Mouse (Mus musculus) forebrain, embryonic 13.5 days (tissue): ENCODE measurements around the gene Phgr1. TPM values are rescaled to one million over a fixed set of nuclear protein-coding genes. Genes with fewer than 3 reads are reported as not detected.

Source experiments
- ATAC-seq: fragments of 200-750 bp; cut with Nextera tagmentation; 2 replicates; pipeline ENCODE4 v1.8.0; 2017
- H3K27ac ChIP-seq: fragments of 300-500 bp; sonication (generic); 2 replicates; pipeline ENCODE4 v1.5.1; 2015; ENCODE audit warnings: inconsistent platforms, mild to moderate bottlenecking, moderate library complexity
- H3K27me3 ChIP-seq: fragments of 300-500 bp; sonication (generic); 2 replicates; pipeline ENCODE4 v1.6.1; 2015; ENCODE audit warnings: mild to moderate bottlenecking, inconsistent platforms
- H3K36me3 ChIP-seq: fragments of 300-500 bp; sonication (generic); 2 replicates; pipeline ENCODE4 v1.6.1; 2015; ENCODE audit warnings: mild to moderate bottlenecking, inconsistent platforms; ENCODE audit not compliant: poor library complexity, severe bottlenecking
- H3K4me1 ChIP-seq: fragments of 300-500 bp; sonication (generic); 2 replicates; pipeline ENCODE4 v1.6.1; 2015; ENCODE audit warnings: inconsistent platforms
- H3K4me2 ChIP-seq: fragments of 300-500 bp; sonication (generic); 2 replicates; pipeline ENCODE4 v1.6.1; 2015; ENCODE audit warnings: inconsistent platforms, mild to moderate bottlenecking, moderate library complexity
- H3K4me3 ChIP-seq: fragments of 300-500 bp; sonication (generic); 2 replicates; pipeline ENCODE4 v1.5.1; 2015; ENCODE audit warnings: mild to moderate bottlenecking, inconsistent platforms
- H3K9ac ChIP-seq: fragments of 300-500 bp; sonication (generic); 2 replicates; pipeline ENCODE4 v1.6.1; 2015; ENCODE audit warnings: mild to moderate bottlenecking, inconsistent platforms
- H3K9me3 ChIP-seq: fragments of 300-500 bp; sonication (generic); replicated peaks from 2 replicates; pipeline ENCODE4 v1.6.1; 2016; ENCODE audit warnings: inconsistent platforms
- WGBS: fragments of 180-500 bp; shearing (Covaris S2); methylation state at CpG from one replicate; pipeline ENCODE4 v1.1.7; 2015; 5-methylcytosine and 5-hydroxymethylcytosine counted together
- polyA plus RNA-seq: library from polyadenylated mRNA; unstranded; fragments of >200 nt; fragmentation: Nextera tagmentation; extraction: Ambion mirVana; gene quantifications from 2 replicates; pipeline ENCODE4 v1.2.1, GENCODE M21; 2015

Gene Phgr1
- polyA plus RNA-seq, 1 experiment from 2014 or later, result not detected

DNA sequence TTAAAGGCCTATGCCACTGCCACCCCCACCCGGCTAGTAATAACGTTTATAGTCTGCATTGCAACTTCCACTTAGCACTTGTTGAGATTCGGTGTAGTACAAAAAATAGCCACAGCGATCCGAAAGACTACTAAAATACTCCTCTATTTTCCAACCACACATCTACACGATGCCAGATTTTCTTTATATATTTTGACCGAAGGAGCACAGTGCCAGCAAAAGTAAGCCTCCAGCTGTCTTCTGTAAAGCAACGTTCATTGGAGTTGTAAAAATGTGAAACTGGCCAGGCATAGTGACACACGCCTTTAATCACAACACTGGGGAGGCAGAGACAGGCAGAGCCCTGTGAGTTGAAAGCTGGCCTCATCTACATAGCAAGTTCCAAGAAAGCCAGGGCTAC is 31.4 kb upstream of the Phgr1 start:
- no peak overlapping the region for H3K27ac ChIP-seq
- no peaks in the 10 kb centered on the region for H3K9me3 ChIP-seq
- H3K4me2 ChIP-seq, result no peak overlapping the region
- 79% methylated on average over 9 of the region's 9 CpGs for WGBS
- no peaks in the 10 kb centered on the region for H3K36me3 ChIP-seq
- peaks cover 10% of the 10 kb centered on the region for H3K4me1 ChIP-seq
- ATAC-seq, result no peak
- no peak overlapping the region for H3K9ac ChIP-seq
- H3K4me3 ChIP-seq, result no peak overlapping the region
- peaks cover 31% of the 10 kb centered on the region for H3K27me3 ChIP-seq

DNA sequence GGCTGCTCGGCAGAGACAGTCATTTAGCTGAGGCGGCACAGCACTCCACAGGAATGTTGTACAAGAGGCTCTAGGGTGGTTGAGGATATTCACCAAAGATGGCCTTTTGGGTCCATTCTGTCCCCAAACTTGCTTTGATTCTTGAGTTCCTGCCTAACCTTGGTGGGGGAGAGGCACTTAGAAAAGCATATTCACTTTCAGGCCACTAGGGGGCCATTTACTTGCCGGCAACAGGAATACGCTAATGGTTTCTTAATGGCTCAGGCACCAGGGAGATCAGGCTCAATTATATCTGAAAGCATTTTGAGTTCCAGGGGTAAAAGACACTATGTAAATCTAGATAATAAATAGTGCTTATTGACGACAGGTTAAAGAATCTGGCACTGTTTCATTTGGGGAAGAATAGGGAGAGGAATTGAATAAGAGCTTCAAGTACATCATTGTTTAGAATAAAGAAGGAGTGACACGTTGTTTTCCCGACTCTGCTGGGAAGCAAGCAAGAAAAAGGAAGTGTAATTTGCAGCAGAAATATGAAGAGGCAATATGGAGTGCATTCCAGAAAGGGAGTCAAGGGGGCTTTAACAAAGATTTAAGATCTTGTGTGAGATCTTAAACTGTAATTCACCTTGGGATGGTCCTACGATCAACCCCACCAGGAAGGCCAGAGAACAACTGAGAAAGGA is 29.2 kb upstream of the Phgr1 start:
- 19% methylated on average over 8 of the region's 8 CpGs for WGBS
- ATAC-seq, result no peak
- no peak overlapping the region for H3K4me3 ChIP-seq
- no peaks in the 10 kb centered on the region for H3K9me3 ChIP-seq
- H3K4me1 ChIP-seq, result peaks cover 31% of the 10 kb centered on the region
- no peak overlapping the region for H3K4me2 ChIP-seq
- H3K9ac ChIP-seq, result no peak overlapping the region
- H3K36me3 ChIP-seq, result no peaks in the 10 kb centered on the region
- peaks cover 31% of the 10 kb centered on the region for H3K27me3 ChIP-seq
- H3K27ac ChIP-seq, result no peak overlapping the region

DNA sequence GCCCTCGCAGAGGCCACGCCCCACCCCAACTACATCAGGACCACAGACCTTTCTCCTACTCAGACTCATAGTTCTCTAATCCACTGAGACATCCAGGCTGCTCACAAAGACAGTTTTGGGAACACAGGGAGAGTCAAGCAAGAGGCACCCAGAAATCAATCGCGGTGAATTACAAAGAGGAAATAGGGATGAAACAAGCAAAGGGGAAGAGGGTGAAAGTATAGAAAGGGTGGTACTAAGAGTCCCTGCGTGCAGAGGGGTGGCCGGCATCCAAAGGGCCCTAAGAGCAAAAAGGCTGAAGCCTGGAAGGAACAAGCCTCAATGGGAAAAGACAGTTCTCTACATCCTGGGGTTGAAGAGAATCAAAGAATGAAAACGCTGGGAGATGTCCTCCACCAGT is 27.9 kb upstream of the Phgr1 start:
- H3K27me3 ChIP-seq, result peaks cover 31% of the 10 kb centered on the region
- H3K4me2 ChIP-seq, result peak overlapping the region; percentile 97
- ATAC-seq, result no peak
- H3K4me1 ChIP-seq, result peaks cover 43% of the 10 kb centered on the region
- no peak overlapping the region for H3K27ac ChIP-seq
- H3K9ac ChIP-seq, result peak overlapping the region; percentile 96; the same call in 1 of the 2 replicates
- peak overlapping the region; percentile 96; the same call in 1 of the 2 replicates for H3K4me3 ChIP-seq
- WGBS, result 8% methylated on average over 7 of the region's 7 CpGs
- H3K9me3 ChIP-seq, result no peaks in the 10 kb centered on the region
- no peaks in the 10 kb centered on the region for H3K36me3 ChIP-seq

DNA sequence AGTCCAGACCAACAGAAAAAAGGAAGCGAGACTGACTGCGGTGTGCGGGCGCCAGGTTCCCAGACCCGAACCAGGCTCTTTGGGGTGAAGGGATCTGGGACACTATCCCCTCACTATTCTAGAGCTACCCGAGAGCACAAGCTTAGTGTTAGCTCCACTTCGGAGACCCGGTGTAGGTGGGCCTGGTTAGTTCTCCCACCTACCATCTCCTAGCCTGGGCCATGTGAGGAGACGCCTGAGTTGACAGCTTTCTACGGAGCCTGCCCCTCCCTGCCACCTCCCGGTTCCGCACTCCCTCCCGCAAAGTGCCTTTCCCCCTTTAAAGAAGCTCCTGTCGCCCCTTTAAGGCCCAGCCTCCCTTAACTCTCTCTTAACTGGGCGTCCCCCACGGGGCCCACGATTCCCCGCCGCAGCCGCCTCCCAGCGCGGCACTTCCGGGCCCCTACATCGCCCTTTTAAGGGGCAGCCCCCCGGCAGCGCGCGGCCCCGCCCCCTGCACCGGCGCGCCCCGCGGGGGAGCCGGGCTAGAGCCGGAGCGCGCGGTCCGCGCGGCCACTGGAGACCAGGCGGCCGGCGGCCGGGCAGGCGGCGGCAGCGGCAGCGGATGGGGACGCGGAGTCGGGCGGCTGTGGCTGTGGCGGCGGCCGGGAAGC is 27.2 kb upstream of the Phgr1 start, which contains the start of gene Inafm2:
Gene Inafm2 (plus strand): TSS at position 527 of the 653 bp plus-strand sequence.
- Histone ChIP-seq H3K36me3 (no peaks in the 10 kb centered on the region), H3K27me3 (peaks cover 29% of the 10 kb centered on the region), H3K27ac (peak within 1 kb of the TSS; percentile 25; the same call in 1 of the 2 replicates), H3K9me3 (no peaks in the 10 kb centered on the region), H3K9ac (peak within 1 kb of the TSS; percentile 96), H3K4me3 (peak within 1 kb of the TSS; percentile 96), H3K4me1 (peaks cover 50% of the 10 kb centered on the region), H3K4me2 (peak within 1 kb of the TSS; percentile 97)
- ATAC-seq, result peak; percentile 94
- WGBS, result under 1% methylated on average over 48 of the region's 57 CpGs

DNA sequence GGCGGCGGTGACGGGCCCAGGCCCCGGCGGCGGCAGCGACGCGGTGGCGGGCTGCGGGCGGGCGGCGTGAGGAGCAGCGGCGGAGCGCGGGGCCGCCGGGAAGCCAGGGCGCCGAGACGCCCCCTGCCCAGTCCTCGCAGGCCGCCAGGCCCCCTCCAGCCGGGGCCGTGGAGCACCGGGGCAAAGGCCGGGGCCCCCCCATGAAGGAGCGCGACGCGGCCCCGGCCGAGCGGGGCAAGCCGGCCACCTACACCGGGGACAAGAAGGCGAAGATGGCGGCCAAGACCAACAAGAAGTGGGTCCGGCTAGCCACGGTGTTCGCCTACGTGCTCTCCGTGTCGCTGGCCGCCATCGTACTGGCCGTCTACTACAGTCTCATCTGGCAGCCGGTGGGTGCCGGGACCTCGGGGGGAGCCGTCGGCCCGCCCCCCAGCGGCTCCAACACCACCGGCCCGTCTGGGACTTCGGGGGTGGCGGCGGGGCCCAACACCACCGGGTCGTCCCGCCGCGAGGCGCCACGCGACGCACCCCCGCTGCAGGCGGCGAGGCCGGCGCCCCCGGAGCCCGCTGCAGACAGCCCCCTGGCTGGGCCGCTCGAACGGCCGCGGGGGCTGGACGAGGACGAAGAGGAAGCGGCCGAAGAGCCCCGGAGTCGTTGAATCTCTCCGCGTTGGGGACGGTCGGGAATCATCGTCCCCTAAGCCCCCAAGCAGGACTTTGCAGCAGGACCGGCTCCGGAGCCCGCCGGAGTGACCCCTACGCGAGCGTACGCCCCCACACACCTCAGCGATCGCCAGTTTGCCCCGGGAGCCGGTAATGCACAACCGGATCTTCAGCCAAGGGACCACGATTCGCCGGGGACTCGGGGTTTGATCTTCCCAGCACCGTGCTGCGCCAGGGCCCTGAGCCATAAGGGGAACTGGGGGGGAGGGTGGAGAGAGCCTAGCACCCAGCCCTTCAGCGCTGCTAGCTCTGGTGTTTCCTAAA is 26.4 kb upstream of the Phgr1 start:
- H3K9ac ChIP-seq, result peak overlapping the region; percentile 96
- no peaks in the 10 kb centered on the region for H3K36me3 ChIP-seq
- peaks cover 28% of the 10 kb centered on the region for H3K27me3 ChIP-seq
- H3K4me3 ChIP-seq, result peak overlapping the region; percentile 96
- H3K9me3 ChIP-seq, result no peaks in the 10 kb centered on the region
- peaks cover 56% of the 10 kb centered on the region for H3K4me1 ChIP-seq
- H3K27ac ChIP-seq, result peak overlapping the region; percentile 25; the same call in 1 of the 2 replicates
- peak; percentile 46 for ATAC-seq
- peak overlapping the region; percentile 97 for H3K4me2 ChIP-seq
- under 1% methylated on average over 88 of the region's 113 CpGs for WGBS

DNA sequence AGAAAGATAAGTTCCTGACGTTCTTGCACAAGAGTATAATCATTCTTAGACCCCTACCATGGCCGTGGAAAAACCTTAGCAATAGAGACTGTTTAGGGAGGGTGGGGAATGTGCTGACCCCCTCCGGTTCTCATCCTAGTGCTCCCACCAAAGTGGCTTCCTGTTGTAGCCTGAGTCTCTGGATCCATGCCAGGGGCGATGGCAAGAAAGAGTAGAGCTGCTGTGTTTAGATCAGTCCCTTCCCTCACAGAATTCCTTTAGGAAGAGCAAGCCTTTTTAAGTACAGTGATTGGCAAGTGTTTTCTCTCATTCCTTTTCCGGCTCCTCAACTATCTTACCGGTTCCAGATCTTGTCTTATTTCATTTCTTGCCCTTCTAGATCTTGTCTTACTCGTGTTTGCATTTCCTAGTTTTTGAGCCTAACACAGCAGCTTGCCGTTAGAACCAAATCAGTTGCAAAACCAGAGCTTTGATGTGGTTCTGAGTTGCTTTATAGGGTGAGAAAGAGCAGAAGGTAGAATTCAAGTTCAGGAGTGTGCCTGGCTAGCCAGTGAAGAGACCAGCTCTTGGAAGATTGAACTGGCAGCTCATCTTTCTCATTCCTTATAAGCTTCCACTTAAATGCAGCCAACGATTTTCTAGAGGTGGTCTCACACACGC is 25.1 kb upstream of the Phgr1 start:
- 34% methylated on average over 10 of the region's 10 CpGs for WGBS
- peaks cover 64% of the 10 kb centered on the region for H3K4me1 ChIP-seq

DNA sequence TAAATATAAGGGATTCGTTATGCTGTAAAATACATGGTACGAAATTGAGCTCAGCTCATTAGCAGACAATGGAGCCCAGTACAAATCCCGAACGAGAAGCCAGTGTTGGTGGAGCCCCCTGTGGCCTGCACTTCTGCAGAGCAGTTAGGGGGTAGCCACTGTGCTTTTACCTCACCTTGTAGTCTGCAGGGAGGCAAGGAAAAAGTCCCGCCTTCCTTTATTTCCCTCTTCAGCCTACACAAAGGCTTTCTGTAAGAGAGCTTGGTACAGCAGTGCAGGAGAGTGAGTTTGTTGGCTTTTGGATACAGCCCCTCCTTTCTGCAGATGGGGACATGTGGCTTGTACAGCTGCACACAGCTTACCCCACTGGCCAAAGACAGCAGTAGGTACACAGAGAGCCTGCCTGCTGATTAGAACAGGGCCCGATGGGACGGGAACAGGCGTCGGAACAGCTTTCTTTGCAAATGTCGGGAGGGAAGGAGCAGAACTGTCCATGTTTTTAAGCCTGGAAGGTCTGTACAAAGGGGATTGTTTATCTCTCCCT is 23.2 kb upstream of the Phgr1 start:
- Histone ChIP-seq H3K9me3 (no peaks in the 10 kb centered on the region), H3K27ac (no peak overlapping the region), H3K4me3 (no peak overlapping the region)

More for the DNA sequence above, 25.1 kb upstream of the Phgr1 start:
- Histone ChIP-seq H3K27me3 (peaks cover 21% of the 10 kb centered on the region), H3K36me3 (no peaks in the 10 kb centered on the region; the same call in 1 of the 2 replicates), H3K9me3 (no peaks in the 10 kb centered on the region), H3K4me3 (peak overlapping the region; percentile 96), H3K4me2 (peak overlapping the region; percentile 97), H3K27ac (no peak overlapping the region), H3K9ac (peak overlapping the region; percentile 96; the same call in 1 of the 2 replicates)
- no peak for ATAC-seq

DNA sequence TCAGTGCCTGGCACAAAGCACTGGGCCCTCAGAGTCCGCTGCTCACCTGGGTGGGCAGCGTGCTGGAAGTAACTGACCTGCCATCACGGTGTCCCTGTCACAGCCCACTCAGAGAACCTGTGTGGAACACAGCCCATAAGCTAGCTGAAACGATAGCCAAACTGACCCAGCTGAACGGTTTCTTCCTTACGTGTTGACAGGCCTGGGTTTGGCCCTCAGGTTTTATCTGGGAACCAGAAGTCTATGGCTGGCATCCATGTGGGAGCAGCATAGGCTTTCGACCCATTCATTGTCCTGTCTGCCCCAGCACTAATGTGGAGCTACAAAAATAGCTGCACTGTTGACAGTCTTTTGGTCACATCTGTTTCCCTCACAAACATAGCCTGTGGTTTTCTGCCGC is 22.1 kb upstream of the Phgr1 start:
- no peaks in the 10 kb centered on the region for H3K27me3 ChIP-seq
- H3K4me3 ChIP-seq, result no peak overlapping the region
- H3K4me1 ChIP-seq, result peaks cover 57% of the 10 kb centered on the region
- H3K36me3 ChIP-seq, result no peaks in the 10 kb centered on the region; the same call in 1 of the 2 replicates
- 80% methylated on average over 8 of the region's 8 CpGs for WGBS
- H3K4me2 ChIP-seq, result no peak overlapping the region
- H3K9me3 ChIP-seq, result no peaks in the 10 kb centered on the region
- no peak for ATAC-seq
- no peak overlapping the region for H3K9ac ChIP-seq
- H3K27ac ChIP-seq, result no peak overlapping the region

More for the DNA sequence above, 23.2 kb upstream of the Phgr1 start:
- Histone ChIP-seq H3K9ac (peak overlapping the region; percentile 47; the same call in 1 of the 2 replicates), H3K4me1 (peaks cover 65% of the 10 kb centered on the region), H3K4me2 (peak overlapping the region; percentile 33), H3K36me3 (no peaks in the 10 kb centered on the region; the same call in 1 of the 2 replicates), H3K27me3 (peaks cover 5% of the 10 kb centered on the region; the same call in 1 of the 2 replicates)
- ATAC-seq, result no peak; the same call in 1 of the 2 replicates
- WGBS, result 15% methylated on average over 10 of the region's 10 CpGs

DNA sequence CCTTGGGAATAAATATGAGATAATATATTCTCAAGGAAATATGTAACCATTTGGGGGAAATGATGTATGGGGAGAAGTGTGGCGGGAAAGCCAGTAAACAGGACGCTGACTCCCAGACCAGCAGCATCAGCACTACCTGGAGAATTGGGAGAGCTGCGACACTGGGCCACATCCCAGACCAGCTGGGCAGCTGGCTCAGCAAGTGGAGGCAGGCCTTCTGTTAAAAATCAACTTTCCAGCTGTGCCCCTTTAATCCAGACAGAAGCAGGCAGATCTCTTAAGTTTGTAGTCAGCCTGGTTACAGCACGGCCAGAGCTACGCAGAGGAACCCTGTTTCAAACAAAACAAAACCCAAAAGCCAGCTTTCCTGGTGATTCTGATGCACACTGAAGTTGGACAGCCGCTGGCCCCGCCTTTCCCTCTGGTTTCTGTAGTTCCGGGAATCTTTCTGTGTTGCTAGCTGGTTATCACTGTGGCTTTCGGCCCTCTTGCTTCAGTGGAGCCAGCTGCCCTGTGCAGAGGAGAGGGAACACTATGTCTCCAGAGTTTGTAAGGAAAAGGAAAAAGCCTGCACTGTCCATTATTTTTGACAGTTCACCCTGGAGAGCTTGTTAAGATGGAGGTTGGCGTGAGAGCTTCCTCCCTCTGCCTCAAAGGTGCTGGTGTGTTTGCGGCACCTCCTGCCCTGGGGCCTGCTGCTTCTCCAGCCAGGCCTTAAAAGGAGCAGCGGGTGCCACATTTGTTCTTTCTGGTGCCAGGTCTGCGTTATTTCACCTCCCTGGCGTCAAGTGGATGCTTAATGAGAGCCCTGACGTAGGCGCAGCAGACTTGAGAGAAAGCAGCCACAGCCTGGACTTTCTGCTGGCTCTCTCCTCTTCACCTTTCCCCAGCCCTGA is 20.4 kb upstream of the Phgr1 start:
- ATAC-seq, result no peak
- H3K9me3 ChIP-seq, result no peaks in the 10 kb centered on the region
- H3K4me2 ChIP-seq, result no peak overlapping the region
- no peak overlapping the region for H3K9ac ChIP-seq
- WGBS, result 68% methylated on average over 16 of the region's 16 CpGs
- no peak overlapping the region for H3K4me3 ChIP-seq
- no peak overlapping the region for H3K27ac ChIP-seq
- peaks cover 48% of the 10 kb centered on the region for H3K4me1 ChIP-seq
- H3K27me3 ChIP-seq, result 0 out of 2 replicates have a peak, but pooled peaks cover 3% of the 10 kb centered on the region
- H3K36me3 ChIP-seq, result peaks cover 7% of the 10 kb centered on the region

DNA sequence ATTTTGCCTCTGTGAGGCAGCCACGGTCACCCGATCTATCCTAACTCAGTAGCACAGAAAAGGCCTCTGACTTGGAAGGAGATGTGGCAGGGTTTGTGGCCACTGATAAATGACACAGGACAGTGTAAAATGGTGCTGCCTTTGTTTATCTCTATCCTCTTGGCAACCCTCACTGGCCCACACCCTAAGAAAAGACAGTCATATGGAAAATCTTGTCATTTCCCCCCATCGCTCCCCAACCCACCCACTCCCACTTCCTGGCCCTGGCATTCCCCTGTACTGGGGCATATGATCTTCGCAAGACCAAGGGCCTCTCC is 19.8 kb upstream of the Phgr1 start:
- Histone ChIP-seq H3K36me3 (peaks cover 7% of the 10 kb centered on the region), H3K27me3 (0 out of 2 replicates have a peak, but pooled peaks cover 3% of the 10 kb centered on the region), H3K4me1 (peaks cover 42% of the 10 kb centered on the region), H3K9me3 (no peaks in the 10 kb centered on the region), H3K9ac (no peak overlapping the region), H3K27ac (no peak overlapping the region), H3K4me3 (no peak overlapping the region), H3K4me2 (no peak overlapping the region)
- WGBS, result 77% methylated on average over 4 of the region's 4 CpGs
- ATAC-seq, result no peak
